Mouse (Mus musculus): ENCODE data around the gene Ahnak. TPM values are rescaled to one million over a fixed set of nuclear protein-coding genes. Genes with fewer than 3 reads are reported as not detected.

Gene Ahnak
- total and polyA plus RNA-seq, 2 experiments: 1.2 to 10.9 TPM

GRCm38 (mm10) chr19:8952241-8952640, 36.8 kb upstream of the Ahnak start:
- Histone ChIP-seq H3K4me1 (ENCODE audit: control insufficient read depth, insufficient read depth, low read length) (peaks cover 3% of the 10 kb centered on the region), H3K4me3 (ENCODE audit: insufficient read depth, low read depth, low read length) (no peak overlapping the region), H3K79me2 (ENCODE audit: control insufficient read depth, insufficient read depth, low read length) (peaks cover 12% of the 10 kb centered on the region; the same call in 1 of the 2 replicates), H3K9ac (ENCODE audit: low read depth, low read length) (no peak overlapping the region), H3K27ac (replicated peaks; ENCODE audit: insufficient read depth, low read depth, low read length) (no peak overlapping the region), H3K27me3 (ENCODE audit: control insufficient read depth, insufficient read depth, low read length) (no peaks in the 10 kb centered on the region), H3K36me3 (ENCODE audit: control insufficient read depth, insufficient read depth, low read length) (peaks cover 38% of the 10 kb centered on the region)
- no peak for TF ChIP-seq POLR2A (IDR thresholded peaks at IDR 0.05; ENCODE audit: extremely low read depth, insufficient read depth, low read length)
- TF ChIP-seq CTCF (IDR thresholded peaks at IDR 0.05; ENCODE audit: low read depth, low read length): no peak
- WGBS: 88% methylated on average over 9 of the region's 9 CpGs
- no peak for DNase-seq (ENCODE audit: extremely low read depth, low read depth, low spot score)

- no peak for TF ChIP-seq CTCF (IDR thresholded peaks at IDR 0.05; ENCODE audit: low read depth, low read length)
- 0 out of 2 replicates have a peak, but pooled peaks have one; percentile 44 for TF ChIP-seq POLR2A (IDR thresholded peaks at IDR 0.05; ENCODE audit: extremely low read depth, insufficient read depth, low read length)
- Histone ChIP-seq H3K4me1 (ENCODE audit: control insufficient read depth, insufficient read depth, low read length) (peaks cover 3% of the 10 kb centered on the region), H3K27me3 (ENCODE audit: control insufficient read depth, insufficient read depth, low read length) (no peaks in the 10 kb centered on the region), H3K27ac (replicated peaks; ENCODE audit: insufficient read depth, low read depth, low read length) (peak within 1 kb of the TSS; percentile 29), H3K9ac (ENCODE audit: low read depth, low read length) (peak within 1 kb of the TSS; percentile 75), H3K79me2 (ENCODE audit: control insufficient read depth, insufficient read depth, low read length) (peaks cover 12% of the 10 kb centered on the region; the same call in 1 of the 2 replicates), H3K36me3 (ENCODE audit: control insufficient read depth, insufficient read depth, low read length) (peaks cover 33% of the 10 kb centered on the region), H3K4me3 (ENCODE audit: insufficient read depth, low read depth, low read length) (peak within 1 kb of the TSS; percentile 67)
- 5% methylated on average over 46 of the region's 46 CpGs for WGBS
- DNase-seq (ENCODE audit: extremely low read depth, low read depth, low spot score): peak; percentile 99
These were observed 35.7 kb upstream of the Ahnak start, which contains the start of gene Tut1 for GRCm38 (mm10) chr19:8953135-8954039. Gene Tut1 (plus strand): TSS chr19:8953847.

GRCm38 (mm10) chr19:8954171-8954570, 34.9 kb upstream of the Ahnak start:
- 2% methylated on average over 9 of the region's 9 CpGs for WGBS
- Histone ChIP-seq H3K4me3 (ENCODE audit: insufficient read depth, low read depth, low read length) (peak overlapping the region; percentile 67), H3K27me3 (ENCODE audit: control insufficient read depth, insufficient read depth, low read length) (no peaks in the 10 kb centered on the region), H3K27ac (replicated peaks; ENCODE audit: insufficient read depth, low read depth, low read length) (no peak overlapping the region; the same call in 1 of the 2 replicates), H3K36me3 (ENCODE audit: control insufficient read depth, insufficient read depth, low read length) (peaks cover 30% of the 10 kb centered on the region), H3K79me2 (ENCODE audit: control insufficient read depth, insufficient read depth, low read length) (peaks cover 12% of the 10 kb centered on the region; the same call in 1 of the 2 replicates), H3K4me1 (ENCODE audit: control insufficient read depth, insufficient read depth, low read length) (peaks cover 3% of the 10 kb centered on the region), H3K9ac (ENCODE audit: low read depth, low read length) (peak overlapping the region; percentile 75)
- TF ChIP-seq CTCF (IDR thresholded peaks at IDR 0.05; ENCODE audit: low read depth, low read length): no peak
- TF ChIP-seq POLR2A (IDR thresholded peaks at IDR 0.05; ENCODE audit: extremely low read depth, insufficient read depth, low read length): no peak
- no peak for DNase-seq (ENCODE audit: extremely low read depth, low read depth, low spot score)

- no peak for DNase-seq (ENCODE audit: extremely low read depth, low read depth, low spot score)
- no peaks in the 10 kb centered on the region for H3K27me3 ChIP-seq (ENCODE audit: control insufficient read depth, insufficient read depth, low read length)
- TF ChIP-seq CTCF (IDR thresholded peaks at IDR 0.05; ENCODE audit: low read depth, low read length): no peak
- no peak for TF ChIP-seq POLR2A (IDR thresholded peaks at IDR 0.05; ENCODE audit: extremely low read depth, insufficient read depth, low read length)
- H3K36me3 ChIP-seq (ENCODE audit: control insufficient read depth, insufficient read depth, low read length): peaks cover 45% of the 10 kb centered on the region
- H3K27ac ChIP-seq (replicated peaks; ENCODE audit: insufficient read depth, low read depth, low read length): no peak overlapping the region
- H3K9ac ChIP-seq (ENCODE audit: low read depth, low read length): no peak overlapping the region
- 69% methylated on average over 2 of the region's 2 CpGs for WGBS
- H3K4me3 ChIP-seq (ENCODE audit: insufficient read depth, low read depth, low read length): no peak overlapping the region
- H3K79me2 ChIP-seq (ENCODE audit: control insufficient read depth, insufficient read depth, low read length): peaks cover under 1% of the 10 kb centered on the region; the same call in 1 of the 2 replicates
- peaks cover 7% of the 10 kb centered on the region for H3K4me1 ChIP-seq (ENCODE audit: control insufficient read depth, insufficient read depth, low read length)
These were observed 26.8 kb upstream of the Ahnak start for GRCm38 (mm10) chr19:8962256-8962655.

GRCm38 (mm10) chr19:8965075-8965474, 24.0 kb upstream of the Ahnak start:
- Histone ChIP-seq H3K79me2 (ENCODE audit: control insufficient read depth, insufficient read depth, low read length) (peaks cover 8% of the 10 kb centered on the region; the same call in 1 of the 2 replicates), H3K27me3 (ENCODE audit: control insufficient read depth, insufficient read depth, low read length) (no peaks in the 10 kb centered on the region), H3K9ac (ENCODE audit: low read depth, low read length) (no peak overlapping the region), H3K4me1 (ENCODE audit: control insufficient read depth, insufficient read depth, low read length) (peaks cover 11% of the 10 kb centered on the region), H3K27ac (replicated peaks; ENCODE audit: insufficient read depth, low read depth, low read length) (no peak overlapping the region), H3K4me3 (ENCODE audit: insufficient read depth, low read depth, low read length) (no peak overlapping the region), H3K36me3 (ENCODE audit: control insufficient read depth, insufficient read depth, low read length) (peaks cover 38% of the 10 kb centered on the region)
- WGBS: 89% methylated on average over 11 of the region's 11 CpGs
- no peak for DNase-seq (ENCODE audit: extremely low read depth, low read depth, low spot score)
- TF ChIP-seq POLR2A (IDR thresholded peaks at IDR 0.05; ENCODE audit: extremely low read depth, insufficient read depth, low read length) (no peak), CTCF (IDR thresholded peaks at IDR 0.05; ENCODE audit: low read depth, low read length) (no peak)
